Mouse (Mus musculus): Measurements from ENCODE around the gene Tasp1. TPM values are rescaled to one million over a fixed set of nuclear protein-coding genes. Genes with fewer than 3 reads are reported as not detected.

Tasp1 gene
- total RNA-seq, 2 experiments from 2014 or later, result 9.5 to 11.1 TPM

Other genes with a start within 250 kb of the Tasp1 start
- gene Gm17374, start 85.2 kb upstream of the Tasp1 start, total RNA-seq (2021), result not detected
- 10 to 100 TPM; 21.0 to 21.8 TPM for gene Esf1, start 103.8 kb upstream of the Tasp1 start, total RNA-seq (2021)
- gene Ndufaf5, start 103.8 kb upstream of the Tasp1 start, total RNA-seq (2021), result 10 to 100 TPM; 20.4 to 28.6 TPM